Mouse (Mus musculus) layer of hippocampus, postnatal 14 days (tissue): ENCODE results near the gene Edn1. TPM values are rescaled to one million over a fixed set of nuclear protein-coding genes. Genes with fewer than 3 reads are reported as not detected.

Source experiments
- DNase-seq, 2 experiments: peaks; one replicate each; pipeline ENCODE4 v3.0.0; 2021 to 2022; ENCODE audit warnings: low spot score in 2 of 2, mixed read lengths in 1 of 2
- long read RNA-seq, 2 experiments: library from polyadenylated mRNA; stranded (forward); transcript quantifications; one replicate each; pipeline ENCODE4 v2.0.0; 2021
- total RNA-seq, 2 experiments: library from RNA; stranded (reverse); gene quantifications; 2 replicates each; pipeline ENCODE4 v1.2.3; 2021

Gene Edn1
- 1 to 10 TPM; 3.5 to 4.1 TPM for total RNA-seq
- long read RNA-seq, experiment 1, partial matches to known transcripts, result 0 of 3 reads
- long read RNA-seq, experiment 1, other reads (novel, unspliced or antisense), result 0 of 3 reads
- long read RNA-seq, experiment 2, partial matches to known transcripts, result 0 of 4 reads
- long read RNA-seq, experiment 2, other reads (novel, unspliced or antisense), result 0 of 4 reads

DNA sequence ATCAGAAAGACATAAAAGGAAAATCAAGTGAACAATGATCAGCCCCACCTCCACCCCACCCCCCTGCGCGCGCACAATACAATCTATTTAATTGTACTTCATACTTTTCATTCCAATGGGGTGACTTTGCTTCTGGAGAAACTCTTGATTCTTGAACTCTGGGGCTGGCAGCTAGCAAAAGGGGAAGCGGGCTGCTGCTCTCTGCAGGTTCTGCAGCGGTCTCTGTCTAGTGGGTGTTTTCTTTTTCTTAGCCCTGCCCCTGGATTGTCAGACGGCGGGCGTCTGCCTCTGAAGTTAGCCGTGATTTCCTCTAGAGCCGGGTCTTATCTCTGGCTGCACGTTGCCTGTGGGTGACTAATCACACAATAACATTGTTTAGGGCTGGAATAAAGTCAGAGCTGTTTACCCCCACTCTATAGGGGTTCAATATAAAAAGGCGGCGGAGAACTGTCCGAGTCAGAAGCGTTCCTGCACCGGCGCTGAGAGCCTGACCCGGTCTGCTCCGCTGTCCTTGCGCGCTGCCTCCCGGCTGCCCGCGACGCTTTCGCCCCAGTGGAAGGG lies at the start of gene Edn1:
Gene Edn1, plus strand, starts transcription at position 316 of the 561 bp plus-strand sequence.
- DNase-seq, result peak in 1 of 2 experiments; percentile 24

- DNase-seq, result no peak
Observed at GRCm38 (mm10) chr13:42253821-42254220, 47.5 kb upstream of the Edn1 start.

GRCm38 (mm10) chr13:42255105-42255504 lies 46.2 kb upstream of the Edn1 start:
- no peak for DNase-seq

- DNase-seq, result peak in 1 of 2 experiments; percentile 3
Observed at GRCm38 (mm10) chr13:42258422-42258821, 42.9 kb upstream of the Edn1 start.

DNA sequence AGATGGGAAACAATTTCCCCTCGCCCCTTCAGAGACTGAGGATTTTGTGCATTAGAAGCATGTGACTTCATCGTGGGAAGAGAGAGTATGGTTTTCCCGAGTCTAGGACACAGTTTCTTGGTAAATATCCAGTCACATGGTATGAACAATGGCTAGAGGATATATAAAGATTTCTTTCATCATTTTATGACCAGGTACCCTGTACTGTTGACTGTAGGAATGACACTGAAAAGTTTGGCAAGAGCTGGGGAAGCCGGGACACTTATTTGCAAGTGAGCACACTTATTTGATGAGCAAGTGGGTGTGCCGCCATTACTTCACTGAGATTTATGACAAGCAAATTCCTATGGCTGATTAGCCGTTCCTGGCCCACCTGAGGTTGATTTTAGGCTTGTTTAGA lies 40.6 kb upstream of the Edn1 start:
- no peak for DNase-seq

DNA sequence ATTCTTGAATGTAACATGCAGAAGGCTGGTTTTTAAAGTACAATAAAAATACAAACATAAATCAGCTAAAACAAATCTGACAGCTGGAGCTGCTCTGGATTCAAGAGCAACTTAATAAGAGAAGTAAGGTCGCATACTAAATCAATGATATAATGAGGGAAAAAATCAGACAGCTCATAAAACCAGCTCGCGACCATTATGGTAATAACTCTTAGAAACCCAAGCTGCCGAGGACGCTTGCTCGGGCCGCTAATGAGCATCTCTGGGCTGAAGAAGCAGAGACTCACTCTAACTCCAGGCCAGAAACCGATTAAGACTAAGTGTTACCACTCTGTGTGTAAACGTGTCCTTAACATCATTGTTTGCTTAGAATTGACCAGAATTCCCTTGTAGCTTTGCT lies 31.2 kb upstream of the Edn1 start:
- DNase-seq, result no peak

DNA sequence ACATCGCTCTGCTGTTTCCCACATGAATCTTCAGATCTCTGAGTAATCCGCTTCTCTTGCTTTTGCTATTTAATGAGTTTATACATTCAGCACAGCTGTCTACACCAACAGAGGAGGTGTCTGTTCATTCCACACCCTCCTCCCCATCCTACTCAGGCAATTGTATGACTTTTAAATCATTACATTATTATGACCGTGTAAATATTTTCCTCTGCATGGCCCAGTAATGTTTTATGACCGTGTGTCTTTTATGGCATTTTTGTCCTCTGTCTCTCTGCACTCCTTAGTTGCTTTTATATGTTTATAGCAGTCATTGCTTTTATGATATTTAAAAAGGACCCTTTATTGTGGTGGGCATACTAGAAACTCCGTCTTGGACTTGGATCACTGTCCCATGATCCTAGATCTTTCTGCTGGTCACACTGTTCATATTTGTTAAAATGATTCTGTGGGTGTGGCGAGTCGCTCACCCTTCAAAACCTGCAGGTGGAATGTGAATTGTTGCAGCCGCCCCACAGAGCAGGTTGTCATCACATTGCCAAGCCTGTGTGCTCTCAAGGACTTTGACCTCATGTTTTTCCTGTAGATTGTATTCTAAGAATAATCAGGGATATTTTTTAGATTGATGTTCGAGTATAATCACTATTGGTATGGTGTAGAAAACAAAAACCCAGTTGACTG lies 24.4 kb upstream of the Edn1 start:
- no peak for DNase-seq

DNA sequence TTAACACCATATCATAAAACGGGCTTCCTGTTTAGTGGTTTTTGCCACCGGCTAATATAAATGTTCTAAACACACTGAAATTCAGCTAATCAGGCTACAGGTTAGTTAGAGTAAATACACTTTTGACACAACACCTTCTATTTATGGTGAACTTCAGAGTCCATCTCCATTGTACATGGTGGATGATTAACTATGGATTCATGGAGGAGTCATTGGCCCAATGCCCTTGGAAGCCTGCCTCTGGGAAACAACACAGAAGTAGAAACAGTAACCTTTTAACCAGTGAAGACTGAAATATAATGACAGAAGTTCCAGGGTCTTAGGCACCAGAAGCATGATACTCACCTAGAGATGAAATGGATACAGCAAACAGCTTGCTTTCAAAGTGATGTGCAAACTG lies 23.5 kb upstream of the Edn1 start:
- DNase-seq, result no peak

- DNase-seq, result no peak
Observed at GRCm38 (mm10) chr13:42285896-42286295, 15.4 kb upstream of the Edn1 start.

- DNase-seq, result no peak
Observed at GRCm38 (mm10) chr13:42286768-42287167, 14.5 kb upstream of the Edn1 start.

GRCm38 (mm10) chr13:42292593-42292992 lies 8.7 kb upstream of the Edn1 start:
- no peak for DNase-seq

GRCm38 (mm10) chr13:42298302-42298701 lies 3.0 kb upstream of the Edn1 start:
- no peak for DNase-seq

- no peak for DNase-seq
Observed at GRCm38 (mm10) chr13:42298766-42299165, 2.5 kb upstream of the Edn1 start.

DNA sequence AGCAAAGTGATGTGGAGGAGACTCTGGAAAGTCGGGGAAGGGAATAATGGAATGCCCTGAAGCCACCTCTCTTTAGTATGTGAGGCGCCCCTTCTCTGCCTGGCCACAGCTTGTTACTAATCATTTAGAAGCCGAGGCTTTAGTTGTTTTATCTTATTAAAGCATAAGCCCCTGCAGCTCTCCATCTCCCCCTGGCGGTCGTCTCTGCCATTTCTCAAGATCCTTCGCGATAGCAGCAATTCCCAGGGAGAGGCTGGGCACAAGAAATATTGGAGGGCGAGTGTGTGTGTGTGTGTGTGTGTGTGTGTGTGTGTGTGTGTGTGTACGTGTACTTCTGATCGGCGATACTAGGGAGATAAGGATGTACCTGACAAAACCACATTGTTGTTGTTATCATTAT lies 709 bp upstream of the Edn1 start:
- peak; percentile 68 to 76 for DNase-seq

- DNase-seq, result no peak
Observed at GRCm38 (mm10) chr13:42301961-42302861, 935 bp downstream of the Edn1 start.

DNA sequence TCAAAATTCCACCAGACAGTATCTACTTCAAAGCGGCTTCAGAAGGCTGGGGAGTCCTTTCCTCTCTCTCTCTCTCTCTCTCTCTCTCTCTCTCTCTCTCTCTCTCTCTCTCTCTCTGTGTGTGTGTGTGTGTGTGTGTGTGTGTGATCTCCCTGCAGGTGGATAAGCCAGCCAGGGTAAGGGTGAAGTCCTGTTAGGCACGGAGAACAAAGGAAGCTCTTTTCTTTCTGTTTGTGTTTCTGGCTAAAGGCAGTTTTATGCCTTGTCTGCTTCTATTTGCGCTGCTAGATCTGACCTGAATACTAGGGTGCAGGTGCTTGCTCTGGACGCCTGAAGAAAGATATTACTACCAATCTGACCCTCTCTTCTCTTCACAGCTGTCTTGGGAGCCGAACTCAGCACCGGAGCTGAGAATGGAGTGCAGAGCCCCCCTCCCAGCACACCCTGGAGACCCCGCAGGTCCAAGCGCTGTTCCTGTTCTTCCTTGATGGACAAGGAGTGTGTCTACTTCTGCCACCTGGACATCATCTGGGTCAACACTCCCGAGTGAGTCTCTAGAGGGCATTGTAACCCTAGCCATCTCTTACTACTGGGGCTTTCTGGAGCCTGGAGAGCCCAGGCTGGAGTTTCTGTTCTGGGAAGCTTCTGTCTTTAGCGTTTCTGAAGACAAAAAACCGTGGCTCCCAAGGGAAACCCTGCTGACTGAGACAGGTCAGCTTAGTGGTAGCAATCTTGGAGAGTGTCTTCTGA lies 2.1 kb downstream of the Edn1 start:
- DNase-seq, result no peak

- no peak for DNase-seq
Observed at GRCm38 (mm10) chr13:42304139-42304538, 2.9 kb downstream of the Edn1 start.

DNA sequence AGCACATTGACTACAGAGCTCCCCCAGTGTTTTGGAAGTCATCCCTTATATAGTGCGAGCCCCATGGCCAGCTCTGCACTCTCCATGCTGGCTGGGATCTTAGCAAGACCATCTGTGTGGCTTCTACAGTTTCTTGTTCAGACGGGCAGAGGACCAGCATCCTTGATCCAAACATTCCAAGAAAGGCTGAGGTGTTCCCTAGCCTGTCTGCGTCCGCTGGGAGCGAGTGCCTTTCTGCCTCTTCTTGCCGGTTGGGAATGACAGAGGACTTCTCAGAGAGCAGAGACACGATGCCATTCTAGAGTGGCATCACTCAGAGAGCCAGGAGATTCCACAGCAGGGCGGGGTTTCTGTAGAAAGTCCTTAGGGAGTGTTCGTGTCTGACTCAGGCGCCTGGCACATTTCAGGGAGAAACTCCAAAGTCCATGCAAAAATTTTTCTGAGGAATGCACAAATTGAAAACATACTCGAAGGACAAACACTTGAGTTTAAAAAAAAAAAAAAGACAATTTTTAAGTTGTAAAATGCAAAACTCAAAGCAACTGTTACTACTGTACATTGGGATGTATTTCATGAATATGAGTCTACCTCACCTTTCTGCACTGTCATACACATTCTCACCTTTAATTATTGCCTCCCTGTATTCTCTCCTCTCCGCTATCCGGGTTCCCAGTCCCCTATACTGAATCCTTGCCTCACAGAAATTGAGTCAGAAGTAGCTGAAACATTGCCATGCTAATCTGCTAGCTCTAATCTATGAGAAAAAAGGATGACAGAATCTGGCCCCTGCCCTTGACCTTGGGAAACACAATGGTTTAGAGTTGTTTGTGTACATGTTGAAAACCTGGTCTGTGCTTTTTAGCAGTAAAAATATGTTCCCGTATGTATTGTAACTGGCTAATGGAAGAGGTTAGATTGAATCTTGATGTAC lies 5.9 kb downstream of the Edn1 start:
- no peak for DNase-seq

- DNase-seq, result no peak
Observed at GRCm38 (mm10) chr13:42308368-42309103, 7.3 kb downstream of the Edn1 start.
